Mouse (Mus musculus): ENCODE measurements around the gene Grin3b. TPM values are rescaled to one million over a fixed set of nuclear protein-coding genes. Genes with fewer than 3 reads are reported as not detected.

Gene Grin3b
- polyA plus RNA-seq, 1 experiment from 2014 or later = 0.32 TPM

- Histone ChIP-seq H3K4me1 (ENCODE audit: insufficient read depth, low read depth, low read length) (peaks cover 12% of the 10 kb centered on the region; the same call in 1 of the 2 replicates), H3K4me2 (replicated peaks; ENCODE audit: low read depth, low read length) (no peak overlapping the region), H3K4me3 (ENCODE audit: low read depth, low read length) (no peak overlapping the region), H3K27me3 (replicated peaks; ENCODE audit: insufficient read depth, low read length) (no peaks in the 10 kb centered on the region), H3K9me3 (ENCODE audit: low read length) (no peaks in the 10 kb centered on the region), H3K9ac (replicated peaks; ENCODE audit: low read depth) (no peak overlapping the region), H3K27ac (ENCODE audit: low read length) (0 out of 2 replicates have a peak overlapping the region, but pooled peaks have one; percentile 26), H3K36me3 (ENCODE audit: insufficient read depth, low read length) (peaks cover 43% of the 10 kb centered on the region)
- DNase-seq (ENCODE audit: low spot score) (no peak), ATAC-seq (no peak)
- TF ChIP-seq CTCF (IDR thresholded peaks at IDR 0.05) (no peak), EP300 (IDR thresholded peaks at IDR 0.05) (no peak)
- 73% methylated on average over 1 of the region's 1 CpGs for WGBS
These were observed 25.1 kb downstream of the Grin3b start for GRCm38 (mm10) chr10:79995636-79996035.

GRCm38 (mm10) chr10:79996272-79997033, 25.9 kb downstream of the Grin3b start, which contains the start of gene Abca7:
TSS of gene Abca7 (plus strand) at chr10:79996494.
- H3K4me2 ChIP-seq (replicated peaks; ENCODE audit: low read depth, low read length) = peak within 1 kb of the TSS; percentile 70
- H3K4me1 ChIP-seq (ENCODE audit: insufficient read depth, low read depth, low read length) = 0 out of 2 replicates have a peak, but pooled peaks cover 5% of the 10 kb centered on the region
- H3K27ac ChIP-seq (ENCODE audit: low read length) = peak within 1 kb of the TSS; percentile 58
- no peaks in the 10 kb centered on the region for H3K9me3 ChIP-seq (ENCODE audit: low read length)
- H3K4me3 ChIP-seq (ENCODE audit: low read depth, low read length) = peak within 1 kb of the TSS; percentile 43
- 1% methylated on average over 34 of the region's 34 CpGs for WGBS
- TF ChIP-seq EP300 (IDR thresholded peaks at IDR 0.05) (no peak), CTCF (IDR thresholded peaks at IDR 0.05) (peak; percentile 43)
- peaks cover 38% of the 10 kb centered on the region for H3K36me3 ChIP-seq (ENCODE audit: insufficient read depth, low read length)
- ATAC-seq (peak; percentile 93), DNase-seq (ENCODE audit: low spot score) (peak; percentile 96)
- H3K27me3 ChIP-seq (replicated peaks; ENCODE audit: insufficient read depth, low read length) = no peaks in the 10 kb centered on the region
- peak within 1 kb of the TSS; percentile 50 for H3K9ac ChIP-seq (replicated peaks; ENCODE audit: low read depth)

- Histone ChIP-seq H3K27ac (ENCODE audit: low read length) (peak overlapping the region; percentile 58; the same call in 1 of the 2 replicates), H3K4me3 (ENCODE audit: low read depth, low read length) (peak overlapping the region; percentile 43), H3K27me3 (replicated peaks; ENCODE audit: insufficient read depth, low read length) (no peaks in the 10 kb centered on the region), H3K4me2 (replicated peaks; ENCODE audit: low read depth, low read length) (peak overlapping the region; percentile 70), H3K9me3 (ENCODE audit: low read length) (no peaks in the 10 kb centered on the region), H3K36me3 (ENCODE audit: insufficient read depth, low read length) (peaks cover 31% of the 10 kb centered on the region), H3K4me1 (ENCODE audit: insufficient read depth, low read depth, low read length) (0 out of 2 replicates have a peak, but pooled peaks cover 5% of the 10 kb centered on the region), H3K9ac (replicated peaks; ENCODE audit: low read depth) (peak overlapping the region; percentile 50)
- ATAC-seq (peak; percentile 47), DNase-seq (ENCODE audit: low spot score) (peak; percentile 82)
- 2% methylated on average over 35 of the region's 35 CpGs for WGBS
- TF ChIP-seq CTCF (IDR thresholded peaks at IDR 0.05) (no peak), EP300 (IDR thresholded peaks at IDR 0.05) (no peak)
These were observed 26.7 kb downstream of the Grin3b start for GRCm38 (mm10) chr10:79997034-79997760.

- ATAC-seq (peak; percentile 25), DNase-seq (ENCODE audit: low spot score) (peak; percentile 65)
- Histone ChIP-seq H3K4me3 (ENCODE audit: low read depth, low read length) (peak overlapping the region; percentile 43; the same call in 1 of the 2 replicates), H3K9me3 (ENCODE audit: low read length) (no peaks in the 10 kb centered on the region), H3K27me3 (replicated peaks; ENCODE audit: insufficient read depth, low read length) (no peaks in the 10 kb centered on the region), H3K4me2 (replicated peaks; ENCODE audit: low read depth, low read length) (peak overlapping the region; percentile 70), H3K4me1 (ENCODE audit: insufficient read depth, low read depth, low read length) (0 out of 2 replicates have a peak, but pooled peaks cover 5% of the 10 kb centered on the region), H3K27ac (ENCODE audit: low read length) (no peak overlapping the region), H3K9ac (replicated peaks; ENCODE audit: low read depth) (no peak overlapping the region), H3K36me3 (ENCODE audit: insufficient read depth, low read length) (peaks cover 25% of the 10 kb centered on the region)
- WGBS = 17% methylated on average over 15 of the region's 15 CpGs
- no peak for TF ChIP-seq EP300 (IDR thresholded peaks at IDR 0.05)
- no peak for TF ChIP-seq CTCF (IDR thresholded peaks at IDR 0.05)
These were observed 27.3 kb downstream of the Grin3b start for GRCm38 (mm10) chr10:79997819-79998218.

- no peaks in the 10 kb centered on the region for H3K9me3 ChIP-seq (ENCODE audit: low read length)
- WGBS = 82% methylated on average over 9 of the region's 9 CpGs
- H3K27me3 ChIP-seq (replicated peaks; ENCODE audit: insufficient read depth, low read length) = no peaks in the 10 kb centered on the region
- DNase-seq (ENCODE audit: low spot score) (no peak), ATAC-seq (no peak)
- H3K4me1 ChIP-seq (ENCODE audit: insufficient read depth, low read depth, low read length) = 0 out of 2 replicates have a peak, but pooled peaks cover 10% of the 10 kb centered on the region
- H3K4me3 ChIP-seq (ENCODE audit: low read depth, low read length) = no peak overlapping the region
- H3K4me2 ChIP-seq (replicated peaks; ENCODE audit: low read depth, low read length) = no peak overlapping the region
- H3K36me3 ChIP-seq (ENCODE audit: insufficient read depth, low read length) = no peaks in the 10 kb centered on the region
- no peak overlapping the region for H3K27ac ChIP-seq (ENCODE audit: low read length)
- no peak for TF ChIP-seq CTCF (IDR thresholded peaks at IDR 0.05)
- no peak for TF ChIP-seq EP300 (IDR thresholded peaks at IDR 0.05)
- no peak overlapping the region for H3K9ac ChIP-seq (replicated peaks; ENCODE audit: low read depth)
These were observed 31.4 kb downstream of the Grin3b start for GRCm38 (mm10) chr10:80001945-80002344.

GRCm38 (mm10) chr10:80002829-80003228, 32.3 kb downstream of the Grin3b start:
- Histone ChIP-seq H3K9me3 (ENCODE audit: low read length) (no peaks in the 10 kb centered on the region), H3K4me1 (ENCODE audit: insufficient read depth, low read depth, low read length) (0 out of 2 replicates have a peak, but pooled peaks cover 5% of the 10 kb centered on the region), H3K36me3 (ENCODE audit: insufficient read depth, low read length) (no peaks in the 10 kb centered on the region), H3K4me3 (ENCODE audit: low read depth, low read length) (no peak overlapping the region), H3K4me2 (replicated peaks; ENCODE audit: low read depth, low read length) (no peak overlapping the region), H3K27ac (ENCODE audit: low read length) (peak overlapping the region; percentile 29; the same call in 1 of the 2 replicates), H3K27me3 (replicated peaks; ENCODE audit: insufficient read depth, low read length) (no peaks in the 10 kb centered on the region), H3K9ac (replicated peaks; ENCODE audit: low read depth) (no peak overlapping the region)
- 43% methylated on average over 21 of the region's 21 CpGs for WGBS
- ATAC-seq (no peak), DNase-seq (ENCODE audit: low spot score) (no peak)
- TF ChIP-seq EP300 (IDR thresholded peaks at IDR 0.05) (no peak), CTCF (IDR thresholded peaks at IDR 0.05) (no peak)

Data from lung, postnatal 0 days (tissue).